ENCODE assay signal across 8 mouse cellular contexts in the genomic region with DNA sequence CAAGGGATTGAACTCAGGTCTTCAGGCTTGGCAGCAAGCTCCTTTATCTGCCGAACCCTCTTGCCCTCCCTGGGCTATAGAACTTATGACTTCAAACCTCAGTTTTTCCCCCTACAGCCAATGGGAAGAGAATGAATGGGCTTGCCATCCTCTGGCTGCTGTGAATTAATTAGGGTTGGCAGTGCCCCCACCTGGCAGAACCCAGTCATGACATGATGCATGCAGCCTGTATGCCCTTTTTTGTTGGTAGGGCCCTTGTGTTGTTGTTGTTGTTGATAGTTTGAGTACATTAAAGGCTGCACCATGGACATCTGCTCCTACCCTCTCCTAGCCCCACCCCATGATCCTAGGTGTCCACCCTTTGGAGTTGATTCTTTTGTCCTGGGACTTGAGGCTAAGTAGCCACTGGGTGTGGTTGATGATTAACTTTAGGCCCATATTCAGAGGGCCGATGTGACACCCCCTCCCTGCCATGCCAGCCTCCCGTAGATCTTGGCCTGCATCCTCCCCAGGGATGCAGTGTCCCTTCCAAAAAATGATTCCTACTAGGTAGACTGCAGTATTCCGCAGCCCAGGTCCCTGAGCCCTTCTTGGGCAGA. TPM values are rescaled to one million over a fixed set of nuclear protein-coding genes. Genes with fewer than 3 reads are reported as not detected.
A peak's percentile ranks its signal among the peaks of the same experiment; 100 is the strongest.
DNase-seq lines count a peak whose midpoint lies in the region; ATAC-seq and TF ChIP-seq lines count a peak whose summit lies in the region.

No protein-coding gene starts in this region.

- TF ChIP-seq POLR2A in cerebellum, adult 2 months (IDR thresholded peaks at IDR 0.05; ENCODE audit: borderline replicate concordance, insufficient read depth, low read length), result no peak

- ATAC-seq in hindbrain, embryonic 15.5 days (ENCODE audit: low FRiP score, low read depth), result no peak
- ATAC-seq in lung, embryonic 15.5 days (ENCODE audit: borderline replicate concordance, extremely low read depth, low FRiP score, low TSS enrichment), result no peak

- H3K27ac ChIP-seq in cerebellum, adult 2 months (ENCODE audit: insufficient read depth, low read length), result peak overlapping the region; percentile 89
- peak overlapping the region; percentile 70 for H3K27ac ChIP-seq in hindbrain, embryonic 15.5 days (replicated peaks)
- H3K27ac ChIP-seq in lung, embryonic 15.5 days, result peak overlapping the region; percentile 41

- H3K36me3 ChIP-seq in hindbrain, embryonic 15.5 days, result no peaks in the 10 kb centered on the region
- H3K36me3 ChIP-seq in lung, embryonic 15.5 days, result no peaks in the 10 kb centered on the region

- no peaks in the 10 kb centered on the region for H3K27me3 ChIP-seq in cerebellum, adult 2 months (ENCODE audit: control insufficient read depth, insufficient read depth, low read length)
- H3K27me3 ChIP-seq in hindbrain, embryonic 15.5 days, result no peaks in the 10 kb centered on the region
- no peaks in the 10 kb centered on the region for H3K27me3 ChIP-seq in lung, embryonic 15.5 days

- H3K9me3 ChIP-seq in hindbrain, embryonic 15.5 days, result no peaks in the 10 kb centered on the region
- H3K9me3 ChIP-seq in lung, embryonic 15.5 days, result no peaks in the 10 kb centered on the region

- H3K4me1 ChIP-seq in cerebellum, adult 2 months (ENCODE audit: control insufficient read depth, insufficient read depth, low read length), result peaks cover 72% of the 10 kb centered on the region
- H3K4me1 ChIP-seq in hindbrain, embryonic 15.5 days (replicated peaks), result peaks cover 58% of the 10 kb centered on the region
- peaks cover 65% of the 10 kb centered on the region for H3K4me1 ChIP-seq in lung, embryonic 15.5 days

- 24% methylated on average over 4 of the region's 4 CpGs for WGBS in cerebellum, adult 2 months
- 63% methylated on average over 4 of the region's 4 CpGs for WGBS in hindbrain, embryonic 15.5 days
- 75% methylated on average over 4 of the region's 4 CpGs for WGBS in lung, embryonic 15.5 days

- intact Hi-C loops in left cerebral cortex, postnatal 10 days (cut with DNase I), result loop anchor here (5.0 kb wide), 1 partner anchor 58 kb away; a partner anchor contains a TSS

- peak; percentile 60 for TF ChIP-seq CTCF in cerebellum, adult 2 months (IDR thresholded peaks at IDR 0.05; ENCODE audit: borderline replicate concordance, insufficient read depth, low read depth, low read length)

- DNase-seq in cerebellum, adult 2 months, result peak; percentile 64 to 70
- DNase-seq in cerebellum, adult 11 months, result no peak
- DNase-seq in CD4-positive helper T cell, adult 2 months (ENCODE audit: low read depth, low spot score), result peak; percentile 61
- peak; percentile 61 to 68 for DNase-seq in cerebellum, postnatal 36 days
- peak; percentile 39 to 62 for DNase-seq in spleen, postnatal 36 days (ENCODE audit: low spot score in 2 of 2)
- DNase-seq in left cerebral cortex, postnatal 10 days (ENCODE audit: extremely low spot score in 1 of 2, low spot score in 2 of 2), result no peak

- H3K9ac ChIP-seq in hindbrain, embryonic 15.5 days, result no peak overlapping the region
- H3K9ac ChIP-seq in lung, embryonic 15.5 days, result no peak overlapping the region

- no peak overlapping the region for H3K4me2 ChIP-seq in hindbrain, embryonic 15.5 days
- H3K4me2 ChIP-seq in lung, embryonic 15.5 days, result no peak overlapping the region

- H3K4me3 ChIP-seq in cerebellum, adult 2 months (replicated peaks; ENCODE audit: insufficient read depth, low read depth, low read length), result no peak overlapping the region
- no peak overlapping the region for H3K4me3 ChIP-seq in hindbrain, embryonic 15.5 days
- H3K4me3 ChIP-seq in lung, embryonic 15.5 days, result no peak overlapping the region

RNA-seq across cellular contexts. Expression of a gene that starts 57.6 kb away (rescaled TPM):
- polyA plus RNA-seq in cerebellum, adult 2 months (2012; rRNA removed), result 103 TPM in 2 replicates
- 58.3 and 58.4 TPM in 2 replicates for polyA plus RNA-seq in hindbrain, embryonic 15.5 days (2015; fragmentation: Nextera tagmentation; extraction: Ambion mirVana)
- polyA plus RNA-seq in lung, embryonic 15.5 days (2015; fragmentation: Nextera tagmentation; extraction: Ambion mirVana), result 24.1 and 25.3 TPM in 2 replicates
- total RNA-seq in left cerebral cortex, postnatal 10 days (2021), result 100 to 1,000 TPM; 213 to 215 TPM

Comparison
In these comparisons a context has a peak if more than half of its experiments do, and no peak if none do; other contexts are left out.
1. DNase-seq: peak in cerebellum, adult 2 months (2 of 2), CD4-positive helper T cell, adult 2 months (single experiment), cerebellum, postnatal 36 days (2 of 2) and spleen, postnatal 36 days (2 of 2); none in cerebellum, adult 11 months (single experiment) and left cerebral cortex, postnatal 10 days (0 of 2).
2. Peak in every context shown above with its lines, with median percentiles within 50 percentile points of each other: H3K27ac ChIP-seq.